Mouse (Mus musculus) 3T3-L1 (cell line): ENCODE measurements at regions not wholly inside any gene's neighbourhood (a gene's known extent, or its start where the extent isn't known, plus 50 kb on each side); places are given as distances from the start of the nearest gene placed in this dataset.
A peak's percentile ranks its signal among the peaks of the same experiment; 100 is the strongest.

ENCODE experiments used
- DNase-seq: peaks from one replicate; pipeline ENCODE4 v3.0.0-alpha.2; 2015; ENCODE audit warnings: low read depth, low spot score

DNA sequence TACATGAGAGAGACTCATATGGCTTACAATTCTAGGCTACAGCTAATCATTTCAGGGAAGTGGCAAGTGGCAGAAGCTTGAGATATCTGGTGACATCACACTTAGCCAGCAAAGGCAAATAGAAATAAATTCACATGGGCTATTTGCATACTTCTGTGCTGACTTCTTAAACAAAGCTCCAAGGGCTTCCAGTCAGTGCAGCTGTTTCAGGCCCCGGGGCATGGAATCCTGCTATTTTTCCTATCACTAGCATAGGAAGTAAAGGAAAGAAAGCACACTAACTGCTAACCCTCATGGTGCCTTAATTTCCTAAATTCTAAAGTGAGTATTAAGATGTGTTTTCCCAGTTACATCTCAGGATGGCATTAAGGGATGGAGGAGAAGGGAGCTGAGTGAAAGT lies 140.6 kb upstream of the Marcks start:
- DNase-seq: peak; percentile 54

DNA sequence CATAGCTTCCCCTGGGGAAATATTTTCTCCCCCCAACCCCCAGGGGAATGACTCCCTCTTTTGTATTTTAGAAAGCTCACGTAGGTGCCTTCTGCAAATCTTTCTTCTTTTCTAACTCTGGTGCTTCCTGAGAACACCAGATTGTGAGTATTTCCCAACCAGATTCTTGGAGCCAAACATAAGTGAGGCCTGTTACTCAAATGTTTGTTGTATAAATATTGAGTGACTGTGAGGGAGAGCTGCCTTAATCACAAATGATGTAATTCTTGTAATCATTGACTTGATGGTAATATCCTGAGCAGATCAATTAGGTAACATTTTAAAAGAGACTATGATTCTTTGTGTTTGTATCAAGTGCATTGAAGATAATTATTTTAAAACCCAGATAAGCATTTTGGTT lies 137.1 kb upstream of the Marcks start:
- DNase-seq: no peak

GRCm38 (mm10) chr10:37275271-37275670 lies 136.6 kb upstream of the Marcks start:
- DNase-seq: no peak

DNA sequence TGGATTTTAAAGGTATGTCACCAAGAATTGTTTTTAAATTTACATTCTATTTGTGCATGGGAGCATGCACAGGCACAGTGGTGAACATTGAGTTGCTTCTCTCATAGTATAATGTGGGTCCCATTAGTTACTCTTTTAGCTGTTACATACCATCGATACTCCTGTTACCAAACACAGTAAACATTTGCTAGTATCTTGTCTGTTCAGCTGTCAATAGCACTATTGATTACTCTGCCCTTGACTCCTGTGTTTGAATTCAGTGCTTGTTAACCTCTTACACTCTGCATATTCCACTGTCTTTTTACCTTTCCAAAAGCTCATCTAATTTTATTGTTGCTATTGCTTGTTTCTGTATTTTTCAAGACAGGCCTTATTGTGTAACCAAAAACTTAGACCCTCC lies 133.2 kb upstream of the Marcks start:
- no peak for DNase-seq

GRCm38 (mm10) chr10:37270236-37271000 lies 131.7 kb upstream of the Marcks start:
- DNase-seq: no peak

GRCm38 (mm10) chr10:37266909-37267308 lies 128.2 kb upstream of the Marcks start:
- no peak for DNase-seq

DNA sequence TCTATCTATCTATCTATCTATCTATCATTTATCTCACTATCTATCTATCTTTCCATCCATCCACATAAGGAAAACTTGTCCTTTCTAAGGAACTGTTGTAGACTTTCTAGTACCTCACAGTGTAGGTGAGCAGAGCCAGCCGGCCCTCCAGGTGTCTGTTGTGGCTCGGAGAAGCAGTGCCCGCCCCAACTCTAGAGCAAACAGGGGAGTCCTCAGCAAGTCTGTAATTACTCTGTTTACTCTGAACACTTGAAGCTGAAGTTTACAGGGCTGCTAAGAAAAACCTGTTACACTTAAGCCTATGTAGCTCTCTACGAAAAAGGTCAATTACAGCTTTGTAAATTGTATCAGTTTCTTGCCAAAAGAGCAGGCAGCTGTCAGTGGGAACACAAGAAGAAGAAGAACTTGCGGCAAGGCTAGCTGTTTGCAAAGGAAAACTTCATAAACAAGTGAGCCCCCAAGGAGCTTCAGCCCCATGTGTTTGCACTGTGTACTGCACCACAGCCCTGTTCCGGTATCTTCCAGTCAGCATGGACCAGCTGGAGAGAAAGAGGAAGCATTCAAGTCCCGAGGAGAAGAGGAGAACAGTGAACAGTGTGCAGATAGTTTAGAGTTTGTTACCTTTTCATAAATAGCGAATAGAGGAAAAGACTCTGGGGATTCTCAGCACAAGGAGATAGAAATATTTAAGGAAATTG lies 122.2 kb upstream of the Marcks start:
- no peak for DNase-seq

- DNase-seq: no peak
Measured at GRCm38 (mm10) chr10:37259186-37259585, 120.5 kb upstream of the Marcks start.

- no peak for DNase-seq
Measured at GRCm38 (mm10) chr10:37257544-37257943, 118.8 kb upstream of the Marcks start.

DNA sequence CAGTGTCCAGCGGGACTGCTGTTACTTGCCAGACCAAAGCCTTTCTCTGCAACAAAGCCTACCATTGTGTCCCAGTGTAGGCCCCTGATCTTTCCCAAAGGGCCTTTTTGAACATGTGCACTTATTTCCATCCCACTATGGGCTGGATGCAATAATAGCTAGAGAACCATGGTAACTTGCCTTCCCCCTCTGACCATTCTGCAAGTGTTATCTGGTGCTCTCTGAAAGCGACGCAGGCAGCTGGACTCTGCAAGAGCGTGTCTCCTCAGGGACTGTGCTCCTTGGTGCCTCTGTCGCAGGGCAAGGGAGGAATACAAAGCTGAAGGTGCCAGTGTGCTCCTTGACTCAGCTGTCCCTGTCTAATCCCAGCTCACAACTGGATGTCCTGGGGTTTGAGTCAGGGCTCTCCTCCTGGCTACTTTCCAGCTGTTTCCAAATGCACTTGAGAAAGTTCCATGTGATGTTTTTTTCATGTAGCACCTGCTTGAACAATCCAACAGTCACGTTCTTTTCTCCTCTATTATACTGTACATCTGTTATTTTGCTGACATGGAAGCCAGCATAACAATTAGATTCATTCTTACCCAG lies 112.3 kb upstream of the Marcks start:
- DNase-seq: peak; percentile 36

DNA sequence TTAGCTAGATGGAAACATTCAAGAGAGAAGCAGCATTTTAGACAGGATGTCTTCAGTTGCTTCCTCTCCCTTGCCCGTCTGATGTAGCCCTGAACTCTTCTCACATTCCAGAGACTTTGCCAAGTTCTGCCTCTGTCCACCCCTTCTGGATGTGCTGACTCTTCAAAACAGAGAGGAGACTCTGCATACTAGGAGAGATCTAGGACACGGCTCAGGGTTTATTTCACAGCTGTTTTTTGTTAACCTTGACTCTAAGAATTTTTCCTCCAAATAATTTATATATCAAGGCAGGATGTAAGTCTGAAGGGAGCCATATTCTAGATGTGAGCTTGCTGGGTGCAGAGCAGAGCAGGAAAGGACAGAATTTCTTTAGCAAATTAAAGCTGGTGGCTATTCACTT lies 111.4 kb upstream of the Marcks start:
- DNase-seq: peak; percentile 94

DNA sequence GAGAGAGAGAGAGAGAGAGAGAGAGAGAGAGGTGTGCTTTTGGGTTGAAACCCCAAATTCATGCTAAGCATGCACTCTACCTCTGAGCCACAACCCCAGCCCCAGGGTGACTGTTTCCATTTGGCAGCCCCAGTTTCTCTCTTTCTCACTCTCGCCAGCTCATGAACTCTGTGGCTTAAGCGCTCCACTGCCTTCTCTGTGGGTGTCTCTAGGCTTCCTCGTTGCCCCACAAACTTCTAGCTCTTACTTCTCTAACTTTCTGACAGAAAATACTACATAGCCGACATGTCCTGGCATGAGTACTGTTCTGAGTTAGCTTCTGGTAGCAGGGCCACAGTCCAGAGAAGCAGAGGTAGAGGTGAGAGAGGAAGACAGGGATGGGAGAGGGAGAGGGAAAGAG lies 110.8 kb upstream of the Marcks start:
- DNase-seq: peak; percentile 25

DNA sequence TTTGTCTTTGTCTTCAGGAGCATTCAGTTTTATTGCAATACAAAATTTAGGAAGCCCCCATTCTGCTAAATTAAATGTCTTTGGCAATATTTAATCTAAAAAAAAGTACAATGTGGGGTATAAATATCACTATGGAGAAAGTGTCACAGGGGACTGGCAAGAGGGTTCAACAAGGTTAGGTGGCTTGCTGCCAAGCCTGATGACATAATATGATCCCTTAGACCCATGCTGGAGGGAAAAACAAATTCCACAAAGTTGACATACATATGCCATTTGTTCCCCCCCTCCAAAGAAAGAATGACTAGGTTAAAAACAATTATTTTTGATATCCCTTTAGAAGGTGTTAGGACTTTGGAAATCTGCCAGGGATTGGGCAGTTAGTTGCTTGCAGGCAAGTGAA lies 108.4 kb upstream of the Marcks start:
- no peak for DNase-seq

DNA sequence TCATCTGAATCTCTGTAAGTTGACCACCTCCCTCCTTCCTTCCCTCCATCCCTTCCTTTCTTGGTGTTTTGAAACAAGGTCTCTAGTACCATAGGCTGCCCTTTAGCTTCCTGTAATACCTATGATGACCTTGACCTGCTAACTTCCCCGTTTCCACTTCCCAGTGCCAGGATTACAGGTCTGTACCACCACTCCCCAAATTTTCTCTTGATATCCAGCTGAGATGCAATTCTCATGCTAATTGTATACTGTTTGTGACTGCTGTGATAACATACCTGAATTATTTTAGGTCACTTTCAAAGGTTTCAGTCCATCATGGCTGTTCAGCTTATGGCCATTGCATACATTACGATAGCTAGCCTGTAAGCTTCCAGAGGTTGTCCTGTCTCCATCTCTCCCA lies 104.4 kb upstream of the Marcks start:
- DNase-seq: no peak

GRCm38 (mm10) chr10:37241821-37242263 lies 103.1 kb upstream of the Marcks start:
- peak; percentile 55 for DNase-seq

- peak; percentile 47 for DNase-seq
Measured at GRCm38 (mm10) chr10:37240634-37241033, 101.9 kb upstream of the Marcks start.

- DNase-seq: no peak
Measured at GRCm38 (mm10) chr10:37240201-37240600, 101.5 kb upstream of the Marcks start.

DNA sequence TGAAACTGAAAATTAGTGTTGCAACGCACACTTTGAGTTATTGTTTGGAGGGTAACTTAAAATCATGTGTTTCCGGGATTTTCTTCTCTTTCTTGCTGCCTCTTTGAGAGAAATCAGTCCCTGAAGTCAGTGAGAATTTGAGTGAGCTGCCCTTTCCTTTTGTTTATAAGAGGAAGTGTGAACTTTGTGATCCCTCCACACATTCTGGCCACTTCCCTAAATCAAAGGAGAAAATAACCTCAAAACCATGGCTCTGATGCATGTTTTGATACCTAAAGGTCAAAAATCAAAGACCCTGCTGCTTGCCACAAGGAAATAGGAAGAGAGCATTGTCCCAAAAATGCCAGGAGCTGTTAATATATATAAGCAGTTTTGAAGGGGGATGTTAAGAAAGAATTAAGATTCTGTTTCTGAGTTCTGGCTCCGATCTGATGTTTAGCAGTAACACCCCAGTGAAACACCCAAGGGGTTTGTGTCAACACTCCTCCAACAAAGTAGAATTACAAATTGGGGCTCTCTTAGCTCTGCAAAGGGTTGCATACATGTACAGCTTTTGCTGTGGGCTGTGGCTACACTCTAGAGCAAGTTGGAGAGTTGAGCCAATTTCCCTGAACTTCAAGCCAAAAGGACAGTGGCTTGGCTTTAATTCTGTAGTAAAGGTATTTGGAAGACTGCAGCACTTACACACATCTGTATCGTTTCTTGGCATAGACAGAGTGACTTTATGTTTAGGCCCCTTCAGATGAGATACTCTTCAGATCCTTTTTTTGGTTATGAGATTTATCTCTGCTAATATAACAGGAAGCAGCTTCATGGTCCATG lies 97.5 kb upstream of the Marcks start:
- DNase-seq: no peak

- DNase-seq: no peak
Measured at GRCm38 (mm10) chr10:37231936-37232556, 93.3 kb upstream of the Marcks start.

- DNase-seq: no peak
Measured at GRCm38 (mm10) chr10:37231159-37231558, 92.4 kb upstream of the Marcks start.

DNA sequence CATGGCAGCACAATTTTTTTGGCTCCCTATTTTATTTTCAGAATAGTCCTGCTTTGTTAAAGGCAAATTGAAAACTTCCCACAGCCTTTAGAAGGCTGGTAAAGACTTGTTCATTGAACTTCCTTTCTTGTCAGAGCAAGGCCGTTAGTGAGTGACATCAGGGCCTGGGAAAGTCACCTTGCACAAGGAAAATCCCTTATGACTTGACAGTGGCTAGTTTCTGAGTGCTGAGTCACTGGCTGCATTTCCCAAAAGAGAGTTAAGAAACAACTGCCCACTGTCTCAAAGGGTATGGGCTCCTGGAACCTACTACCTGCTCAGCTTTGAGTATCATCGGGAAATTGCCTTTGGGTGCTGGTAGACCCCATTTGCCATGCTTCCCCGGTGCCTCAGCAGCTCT lies 89.2 kb upstream of the Marcks start:
- DNase-seq: peak; percentile 62
